Mouse (Mus musculus): Measurements from ENCODE around the gene Vps13d.

- no peak for TF ChIP-seq POLR2A (IDR thresholded peaks at IDR 0.05; ENCODE audit: control insufficient read depth, extremely low read depth, insufficient read depth, low read length, poor library complexity)
- TF ChIP-seq CTCF (IDR thresholded peaks at IDR 0.05; ENCODE audit: borderline replicate concordance, control insufficient read depth, extremely low read depth, insufficient read depth, low read length, poor library complexity), result no peak
These were observed 46.0 kb upstream of the Vps13d start for GRCm38 (mm10) chr4:145240723-145241231.
